Mouse (Mus musculus): ENCODE results near the gene Tsr3. TPM values are rescaled to one million over a fixed set of nuclear protein-coding genes. Genes with fewer than 3 reads are reported as not detected.

Gene Tsr3
- total and polyA plus RNA-seq, 3 experiments: 38.7 to 42.3 (median 40.8) TPM

- Histone ChIP-seq H3K9ac (ENCODE audit: insufficient read depth, low read depth) (no peak overlapping the region), H3K4me3 (replicated peaks in 1 of 3; ENCODE audit: low read depth in 2 of 3, low read length in 2 of 3, poor library complexity in 1 of 3) (no peak overlapping the region), H3K36me3 (replicated peaks in 1 of 2; ENCODE audit: control insufficient read depth in 1 of 2, insufficient read depth in 1 of 2, low read length in 1 of 2) (peaks cover 2 to 14% of the 10 kb centered on the region in 2 experiments), H3K4me2 (ENCODE audit: insufficient read depth, low read depth, poor library complexity, severe bottlenecking) (no peak overlapping the region), H3K27ac (ENCODE audit: insufficient read depth, low read depth) (no peak overlapping the region), H3K79me2 (replicated peaks; ENCODE audit: control insufficient read depth, extremely low read depth, insufficient read depth, poor library complexity, severe bottlenecking) (no peaks in the 10 kb centered on the region), H3K27me3 (replicated peaks) (peaks cover 19% of the 10 kb centered on the region), H3K4me1 (ENCODE audit: control insufficient read depth in 1 of 2, insufficient read depth in 2 of 2) (no peaks in the 10 kb centered on the region), H3K9me3 (replicated peaks; ENCODE audit: low read length) (no peaks in the 10 kb centered on the region)
- dilution Hi-C loops (cut with MboI; ENCODE audit: extremely low pct_ligation_motif_present, extremely low pct_unique_long_range_greater_than_20kb, low sequenced_read_pairs) (no loop called here), in situ Hi-C loops (cut with MboI; ENCODE audit: low pct_ligation_motif_present, low pct_unique_long_range_greater_than_20kb, low sequenced_read_pairs) (no loop called here)
- DNase-seq (ENCODE audit: extremely low read depth): no peak
- TF ChIP-seq UBTF (IDR thresholded peaks at IDR 0.05; ENCODE audit: low read depth, low read length) (no peak), JUND (conservative IDR thresholded peaks at IDR 0.05; ENCODE audit: low read depth, low read length) (no peak), MAX (IDR thresholded peaks at IDR 0.05; ENCODE audit: low read length) (no peak), HCFC1 (IDR thresholded peaks at IDR 0.05; ENCODE audit: low read depth, low read length) (no peak), E2F4 (IDR thresholded peaks at IDR 0.05; ENCODE audit: insufficient replicate concordance, low read depth, low read length) (no peak), ZMIZ1 (IDR thresholded peaks at IDR 0.05; ENCODE audit: low read depth, low read length) (no peak), BHLHE40 (IDR thresholded peaks at IDR 0.05; ENCODE audit: low read depth, low read length) (no peak), NRF1 (IDR thresholded peaks at IDR 0.05; ENCODE audit: low read depth, low read length) (no peak), SIN3A (IDR thresholded peaks at IDR 0.05; ENCODE audit: low read length) (no peak), KAT2A (IDR thresholded peaks at IDR 0.05; ENCODE audit: insufficient replicate concordance, low read length) (no peak), SMC3 (IDR thresholded peaks at IDR 0.05; ENCODE audit: low read depth, low read length) (no peak)
Observed at GRCm38 (mm10) chr17:25250181-25250835, 10.3 kb downstream of the Tsr3 start.

- in situ Hi-C loops (cut with MboI; ENCODE audit: low pct_ligation_motif_present, low pct_unique_long_range_greater_than_20kb, low sequenced_read_pairs): no loop called here
- no peak for DNase-seq (ENCODE audit: extremely low read depth)
- H3K4me1 ChIP-seq (ENCODE audit: control insufficient read depth in 1 of 2, insufficient read depth in 2 of 2): peaks cover 0 to 2% of the 10 kb centered on the region in 2 experiments; a peak in 1 of 4 replicates
- H3K79me2 ChIP-seq (replicated peaks; ENCODE audit: control insufficient read depth, extremely low read depth, insufficient read depth, poor library complexity, severe bottlenecking): no peaks in the 10 kb centered on the region
- no peak overlapping the region for H3K27ac ChIP-seq (ENCODE audit: insufficient read depth, low read depth)
- H3K36me3 ChIP-seq (replicated peaks in 1 of 2; ENCODE audit: control insufficient read depth in 1 of 2, insufficient read depth in 1 of 2, low read length in 1 of 2): peaks cover 0 to 7% of the 10 kb centered on the region in 2 experiments
- no peak overlapping the region for H3K9ac ChIP-seq (ENCODE audit: insufficient read depth, low read depth)
- H3K4me3 ChIP-seq (replicated peaks in 1 of 3; ENCODE audit: low read depth in 2 of 3, low read length in 2 of 3, poor library complexity in 1 of 3): no peak overlapping the region
- dilution Hi-C loops (cut with MboI; ENCODE audit: extremely low pct_ligation_motif_present, extremely low pct_unique_long_range_greater_than_20kb, low sequenced_read_pairs): no loop called here
- H3K4me2 ChIP-seq (ENCODE audit: insufficient read depth, low read depth, poor library complexity, severe bottlenecking): no peak overlapping the region
- TF ChIP-seq CHD2 (IDR thresholded peaks at IDR 0.05; ENCODE audit: low read length) (no peak), POLR2AphosphoS2 (IDR thresholded peaks at IDR 0.05; ENCODE audit: low read depth, low read length) (no peak), JUN (IDR thresholded peaks at IDR 0.05; ENCODE audit: insufficient read depth, low read depth, low read length) (no peak), NELFE (IDR thresholded peaks at IDR 0.05; ENCODE audit: low read depth, low read length) (no peak), PAX5 (IDR thresholded peaks at IDR 0.05; ENCODE audit: low read length) (no peak), RAD21 (IDR thresholded peaks at IDR 0.05; ENCODE audit: low read depth, low read length) (no peak), KAT2A (IDR thresholded peaks at IDR 0.05; ENCODE audit: insufficient replicate concordance, low read length) (no peak), IRF4 (IDR thresholded peaks at IDR 0.05; ENCODE audit: low read depth, low read length) (no peak), USF1 (IDR thresholded peaks at IDR 0.05; ENCODE audit: low read depth, low read length) (no peak), SMC3 (IDR thresholded peaks at IDR 0.05; ENCODE audit: low read depth, low read length) (no peak), JUND (conservative IDR thresholded peaks at IDR 0.05; ENCODE audit: low read depth, low read length) (no peak), NRF1 (IDR thresholded peaks at IDR 0.05; ENCODE audit: low read depth, low read length) (no peak), BHLHE40 (IDR thresholded peaks at IDR 0.05; ENCODE audit: low read depth, low read length) (no peak), EP300 (IDR thresholded peaks at IDR 0.05; ENCODE audit: low read length) (no peak), HCFC1 (IDR thresholded peaks at IDR 0.05; ENCODE audit: low read depth, low read length) (no peak), ZMIZ1 (IDR thresholded peaks at IDR 0.05; ENCODE audit: low read depth, low read length) (no peak), RCOR1 (conservative IDR thresholded peaks at IDR 0.05; ENCODE audit: low read depth, low read length) (no peak), MAX (IDR thresholded peaks at IDR 0.05; ENCODE audit: low read length) (no peak), POLR2A (IDR thresholded peaks at IDR 0.05; ENCODE audit: low read depth, low read length) (no peak)
- no peaks in the 10 kb centered on the region for H3K9me3 ChIP-seq (replicated peaks; ENCODE audit: low read length)
- H3K27me3 ChIP-seq (replicated peaks): peaks cover 19% of the 10 kb centered on the region
Observed at GRCm38 (mm10) chr17:25252643-25253042, 12.7 kb downstream of the Tsr3 start.

Measured in CH12.LX (cell line).